Mouse (Mus musculus) stomach, postnatal 0 days (tissue): ENCODE results near the gene Spg21.

Source experiments
- CTCF ChIP-seq: IDR thresholded peaks from 2 replicates; pipeline ENCODE4 v1.5.1; 2016; ENCODE audit warnings: antibody characterized with exemption, low read depth, mild to moderate bottlenecking, moderate library complexity
- EP300 ChIP-seq: optimal IDR thresholded peaks from 2 replicates; pipeline ENCODE3; 2016; ENCODE audit warnings: antibody characterized with exemption

GRCm38 (mm10) chr9:65458975-65459374, 1.8 kb upstream of the Spg21 start:
- TF ChIP-seq EP300 (no peak), CTCF (no peak)
